Mouse (Mus musculus): ENCODE results near the gene Bcl11a. TPM values are rescaled to one million over a fixed set of nuclear protein-coding genes. Genes with fewer than 3 reads are reported as not detected.

Gene Bcl11a
- total RNA-seq, 2 experiments from 2014 or later: 100 to 116 TPM

- intact Hi-C loops (cut with DNase I): loop anchor here (5.0 kb wide), 1 partner anchor 46 kb away; no protein-coding TSS in a partner anchor
- no peak for DNase-seq (ENCODE audit: low spot score in 2 of 2)
Observed at GRCm38 (mm10) chr11:24095656-24096353, 17.9 kb downstream of the Bcl11a start.

GRCm38 (mm10) chr11:24096483-24096882 is 18.6 kb downstream of the Bcl11a start:
- DNase-seq (ENCODE audit: low spot score in 2 of 2): no peak
- intact Hi-C loops (cut with DNase I): loop anchor here (5.0 kb wide), 1 partner anchor 46 kb away; no protein-coding TSS in a partner anchor

- intact Hi-C loops (cut with DNase I): loop anchor here (5.0 kb wide), 1 partner anchor 45 kb away; no protein-coding TSS in a partner anchor
Observed at GRCm38 (mm10) chr11:24097026-24097425, 19.2 kb downstream of the Bcl11a start.

GRCm38 (mm10) chr11:24098069-24098468 is 20.2 kb downstream of the Bcl11a start:
- no peak for DNase-seq (ENCODE audit: low spot score in 2 of 2)
- intact Hi-C loops (cut with DNase I): loop anchor here (5.0 kb wide), 1 partner anchor 44 kb away; no protein-coding TSS in a partner anchor

More at GRCm38 (mm10) chr11:24097026-24097425, 19.2 kb downstream of the Bcl11a start:
- DNase-seq (ENCODE audit: low spot score in 2 of 2): no peak

GRCm38 (mm10) chr11:24098662-24099061 is 20.8 kb downstream of the Bcl11a start:
- intact Hi-C loops (cut with DNase I): loop anchor here (5.0 kb wide), 1 partner anchor 44 kb away; no protein-coding TSS in a partner anchor
- no peak for DNase-seq (ENCODE audit: low spot score in 2 of 2)

- intact Hi-C loops (cut with DNase I): loop anchor here (5.0 kb wide), 1 partner anchor 43 kb away; no protein-coding TSS in a partner anchor
- no peak for DNase-seq (ENCODE audit: low spot score in 2 of 2)
Observed at GRCm38 (mm10) chr11:24099215-24099614, 21.4 kb downstream of the Bcl11a start.

GRCm38 (mm10) chr11:24099886-24100293 is 22.0 kb downstream of the Bcl11a start:
- intact Hi-C loops (cut with DNase I): loop anchor here (5.0 kb wide), 1 partner anchor 42 kb away; no protein-coding TSS in a partner anchor
- no peak for DNase-seq (ENCODE audit: low spot score in 2 of 2)

GRCm38 (mm10) chr11:24100449-24101070 is 22.7 kb downstream of the Bcl11a start:
- intact Hi-C loops (cut with DNase I): no loop called here
- DNase-seq (ENCODE audit: low spot score in 2 of 2): no peak

- DNase-seq (ENCODE audit: low spot score in 2 of 2): no peak
- intact Hi-C loops (cut with DNase I): no loop called here
Observed at GRCm38 (mm10) chr11:24101625-24102024, 23.8 kb downstream of the Bcl11a start.

GRCm38 (mm10) chr11:24102372-24102771 is 24.5 kb downstream of the Bcl11a start:
- intact Hi-C loops (cut with DNase I): no loop called here
- no peak for DNase-seq (ENCODE audit: low spot score in 2 of 2)

- intact Hi-C loops (cut with DNase I): no loop called here
- no peak for DNase-seq (ENCODE audit: low spot score in 2 of 2)
Observed at GRCm38 (mm10) chr11:24103128-24103742, 25.4 kb downstream of the Bcl11a start.

- DNase-seq (ENCODE audit: low spot score in 2 of 2): no peak
- intact Hi-C loops (cut with DNase I): no loop called here
Observed at GRCm38 (mm10) chr11:24107414-24107813, 29.6 kb downstream of the Bcl11a start.

GRCm38 (mm10) chr11:24108974-24109373 is 31.1 kb downstream of the Bcl11a start:
- no peak for DNase-seq (ENCODE audit: low spot score in 2 of 2)
- intact Hi-C loops (cut with DNase I): no loop called here

- DNase-seq (ENCODE audit: low spot score in 2 of 2): no peak
- intact Hi-C loops (cut with DNase I): no loop called here
Observed at GRCm38 (mm10) chr11:24109388-24109787, 31.5 kb downstream of the Bcl11a start.

GRCm38 (mm10) chr11:24110113-24110512 is 32.3 kb downstream of the Bcl11a start:
- intact Hi-C loops (cut with DNase I): no loop called here
- no peak for DNase-seq (ENCODE audit: low spot score in 2 of 2)

- intact Hi-C loops (cut with DNase I): no loop called here
- DNase-seq (ENCODE audit: low spot score in 2 of 2): no peak
Observed at GRCm38 (mm10) chr11:24111720-24112119, 33.9 kb downstream of the Bcl11a start.

GRCm38 (mm10) chr11:24115017-24115752 is 37.3 kb downstream of the Bcl11a start:
- intact Hi-C loops (cut with DNase I): no loop called here
- DNase-seq (ENCODE audit: low spot score in 2 of 2): no peak

- DNase-seq (ENCODE audit: low spot score in 2 of 2): no peak
- intact Hi-C loops (cut with DNase I): no loop called here
Observed at GRCm38 (mm10) chr11:24116041-24116440, 38.2 kb downstream of the Bcl11a start.

- DNase-seq (ENCODE audit: low spot score in 2 of 2): no peak
- intact Hi-C loops (cut with DNase I): no loop called here
Observed at GRCm38 (mm10) chr11:24116582-24117318, 38.9 kb downstream of the Bcl11a start.

Measured in left cerebral cortex, postnatal 36 days (tissue).